Mouse (Mus musculus): ENCODE results near the gene Plcg1.

Plcg1 gene

DNA sequence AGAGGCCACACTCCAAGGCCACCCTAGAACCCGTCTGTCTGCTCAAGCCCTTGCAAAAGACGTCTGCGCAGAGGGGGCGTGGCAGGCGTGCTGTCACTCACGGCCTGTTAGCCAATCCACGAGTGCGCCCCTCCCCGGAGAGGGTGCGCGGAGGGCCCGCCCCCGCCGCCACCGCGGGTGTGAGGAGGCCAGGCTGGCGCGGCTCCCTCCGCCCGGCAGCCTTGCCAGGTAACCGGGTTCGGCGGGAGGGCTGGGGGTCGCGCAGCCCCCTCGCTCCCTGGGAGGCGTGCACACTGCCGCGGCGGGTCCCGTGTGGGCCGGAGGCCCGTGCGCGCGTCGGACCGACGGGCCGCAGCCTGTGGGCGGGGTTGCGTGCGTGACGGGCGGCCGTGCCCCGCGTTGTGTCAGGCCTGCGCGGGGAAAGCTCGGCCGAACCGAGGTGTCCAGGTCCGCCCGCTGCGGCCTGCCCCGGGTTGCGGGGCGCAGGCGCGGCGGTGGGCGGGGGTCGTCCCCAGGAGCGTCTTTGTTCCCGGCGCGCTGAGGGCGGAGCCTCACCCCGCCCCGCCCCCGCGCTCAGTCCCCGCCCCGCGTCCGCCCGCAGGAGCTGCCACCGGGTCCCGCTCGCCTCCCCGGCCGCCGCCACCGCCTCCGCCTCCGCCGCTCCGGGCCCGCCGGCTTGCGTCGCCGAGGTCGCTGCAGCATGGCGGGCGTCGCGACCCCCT, at the start of gene Plcg1:
Plcg1 (plus strand) TSS at position 184 of the 722 bp plus-strand sequence.
- peak; percentile 98 for DNase-seq

DNA sequence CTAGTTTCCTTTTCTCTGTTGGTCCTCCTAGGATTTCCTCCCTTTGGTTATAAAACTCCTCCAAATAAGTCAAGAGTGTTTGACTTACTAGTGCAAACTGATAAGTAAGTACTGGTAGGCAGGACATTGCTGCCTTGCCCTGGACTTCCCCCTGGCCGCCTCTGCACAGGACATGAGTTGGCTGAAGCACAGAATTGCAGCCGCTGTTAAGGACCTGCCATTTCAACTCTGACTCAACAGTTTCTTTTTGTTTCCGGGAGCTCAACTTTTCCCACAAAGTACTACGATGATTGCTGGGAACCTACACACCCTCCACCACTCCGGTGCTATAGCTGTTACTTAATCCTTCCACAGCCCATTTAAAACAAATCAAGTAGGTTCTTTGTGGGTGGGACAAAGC, 30.8 kb upstream of the Plcg1 start:
- DNase-seq = peak; percentile 56

DNA sequence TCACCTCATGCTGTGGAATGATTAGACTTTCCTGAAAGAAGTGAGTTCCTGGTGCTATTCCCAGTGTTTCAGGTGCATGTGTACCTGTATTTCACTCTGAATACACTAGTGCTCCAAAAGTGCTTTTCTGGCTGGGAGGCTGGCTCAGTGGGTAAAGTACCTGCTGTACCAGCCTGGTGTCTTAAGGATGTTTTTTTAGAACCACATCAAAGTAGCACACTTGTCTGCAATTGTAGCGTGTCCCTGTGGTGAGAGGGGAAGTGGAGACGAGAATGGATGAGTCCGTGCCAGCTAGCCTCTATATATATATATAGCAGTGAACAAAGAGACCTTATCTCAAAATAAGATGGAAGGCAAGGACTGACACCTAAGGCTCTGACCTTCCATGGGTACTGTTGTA, 29.5 kb upstream of the Plcg1 start:
- no peak for DNase-seq

DNA sequence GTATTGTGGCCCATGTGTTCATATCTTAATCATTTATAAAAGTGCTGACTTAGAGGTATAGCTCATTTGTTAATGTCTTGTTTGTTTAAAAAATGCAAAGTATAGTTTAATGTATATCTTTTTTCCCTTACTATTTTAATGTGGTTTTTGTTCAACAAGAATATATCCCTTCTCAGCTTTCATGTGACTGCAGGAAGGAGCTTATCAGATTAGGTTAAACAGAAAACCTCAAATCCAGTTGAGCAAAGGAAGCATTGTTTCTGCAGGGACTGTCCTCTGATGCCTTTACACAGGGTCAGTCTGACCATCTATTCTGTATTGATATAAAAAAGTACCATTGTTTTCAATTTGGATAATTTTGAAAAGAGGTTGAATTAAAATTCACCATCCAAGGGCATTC, 28.3 kb upstream of the Plcg1 start:
- no peak for DNase-seq

- DNase-seq = no peak
These were observed 23.4 kb upstream of the Plcg1 start for GRCm38 (mm10) chr2:160707673-160708072.

GRCm38 (mm10) chr2:160715463-160716030, 15.6 kb upstream of the Plcg1 start:
- DNase-seq = no peak

DNA sequence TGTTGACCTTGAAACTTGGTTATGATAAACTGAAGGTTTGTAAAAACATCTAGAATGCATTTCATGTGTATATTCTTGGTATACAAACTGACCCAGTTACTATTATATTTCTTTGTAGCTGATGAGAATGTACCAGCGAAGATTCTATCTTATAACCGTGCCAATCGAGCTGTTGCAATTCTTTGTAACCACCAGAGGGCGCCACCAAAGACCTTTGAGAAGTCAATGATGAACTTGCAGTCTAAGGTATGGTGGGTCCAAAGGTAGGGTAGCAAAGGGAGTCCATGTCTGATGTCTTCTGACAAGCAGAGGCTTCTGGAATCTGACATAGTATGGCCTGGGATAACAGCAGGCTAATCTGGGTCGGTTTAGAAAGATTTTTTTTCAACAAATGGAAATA, 13.8 kb upstream of the Plcg1 start:
- DNase-seq = peak; percentile 68

DNA sequence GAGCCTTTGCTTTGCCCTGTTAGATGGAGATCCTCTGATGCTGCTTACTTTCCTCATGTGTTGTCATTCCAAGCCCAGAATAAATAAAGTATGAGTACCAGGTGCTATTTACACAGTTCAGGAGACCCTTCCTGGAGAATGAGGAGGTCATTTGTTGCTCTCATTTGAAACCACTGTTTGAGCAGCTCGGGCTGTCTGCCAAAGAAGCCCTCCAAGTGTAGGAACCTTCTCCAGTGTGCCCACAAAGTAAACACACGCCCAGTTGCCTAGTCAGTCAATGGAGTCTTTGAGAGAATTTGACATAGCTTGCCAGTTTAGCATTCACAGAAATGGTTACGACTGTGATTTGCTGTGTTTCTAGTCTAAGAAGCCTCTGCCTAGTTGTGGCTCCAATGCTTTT, 12.3 kb upstream of the Plcg1 start:
- DNase-seq = no peak

DNA sequence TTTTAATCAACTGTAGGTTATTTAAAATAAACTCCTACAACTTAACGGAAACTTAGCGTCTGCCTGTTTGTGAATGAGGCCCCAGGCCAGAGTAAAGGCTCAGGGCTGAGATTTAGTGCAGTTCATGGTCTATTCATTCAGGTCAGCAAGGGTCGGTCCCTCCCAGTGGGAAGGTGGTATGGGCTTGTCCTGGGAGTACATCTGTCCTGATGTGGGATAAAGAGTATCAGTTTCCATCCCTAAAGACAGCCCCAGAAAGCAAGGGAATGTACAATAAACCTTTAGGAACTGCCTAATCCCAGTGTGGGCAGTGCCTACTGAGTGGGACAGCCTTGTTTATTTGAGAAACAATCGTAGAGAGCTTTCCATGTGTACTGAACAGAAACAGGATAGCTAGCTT, 8.4 kb upstream of the Plcg1 start:
- DNase-seq = no peak

GRCm38 (mm10) chr2:160723613-160724375, 7.3 kb upstream of the Plcg1 start:
- DNase-seq = no peak

GRCm38 (mm10) chr2:160724536-160724935, 6.6 kb upstream of the Plcg1 start:
- DNase-seq = no peak

- no peak for DNase-seq
These were observed 4.9 kb upstream of the Plcg1 start for GRCm38 (mm10) chr2:160725877-160726864.

DNA sequence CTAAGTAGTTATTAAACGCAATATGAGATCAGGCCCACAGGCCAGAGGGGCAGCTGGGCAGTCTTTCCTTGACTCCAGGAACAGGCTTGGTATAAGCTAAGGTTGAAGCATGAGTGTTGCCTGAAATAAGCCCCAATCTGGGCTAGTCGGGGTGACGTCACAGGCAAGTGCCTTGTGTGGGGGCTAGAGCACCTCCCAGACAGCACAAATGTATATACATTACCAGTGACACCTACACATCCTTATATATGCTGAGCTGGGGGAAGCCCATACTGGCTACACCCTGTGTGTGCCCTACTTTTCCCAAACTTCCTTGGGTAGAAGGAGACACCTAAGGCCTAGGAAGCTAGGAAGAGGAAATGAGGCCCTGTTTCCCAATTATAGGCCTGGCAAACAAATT, 2.1 kb upstream of the Plcg1 start:
- no peak for DNase-seq

- no peak for DNase-seq
These were observed 1.7 kb upstream of the Plcg1 start for GRCm38 (mm10) chr2:160729436-160729835.

DNA sequence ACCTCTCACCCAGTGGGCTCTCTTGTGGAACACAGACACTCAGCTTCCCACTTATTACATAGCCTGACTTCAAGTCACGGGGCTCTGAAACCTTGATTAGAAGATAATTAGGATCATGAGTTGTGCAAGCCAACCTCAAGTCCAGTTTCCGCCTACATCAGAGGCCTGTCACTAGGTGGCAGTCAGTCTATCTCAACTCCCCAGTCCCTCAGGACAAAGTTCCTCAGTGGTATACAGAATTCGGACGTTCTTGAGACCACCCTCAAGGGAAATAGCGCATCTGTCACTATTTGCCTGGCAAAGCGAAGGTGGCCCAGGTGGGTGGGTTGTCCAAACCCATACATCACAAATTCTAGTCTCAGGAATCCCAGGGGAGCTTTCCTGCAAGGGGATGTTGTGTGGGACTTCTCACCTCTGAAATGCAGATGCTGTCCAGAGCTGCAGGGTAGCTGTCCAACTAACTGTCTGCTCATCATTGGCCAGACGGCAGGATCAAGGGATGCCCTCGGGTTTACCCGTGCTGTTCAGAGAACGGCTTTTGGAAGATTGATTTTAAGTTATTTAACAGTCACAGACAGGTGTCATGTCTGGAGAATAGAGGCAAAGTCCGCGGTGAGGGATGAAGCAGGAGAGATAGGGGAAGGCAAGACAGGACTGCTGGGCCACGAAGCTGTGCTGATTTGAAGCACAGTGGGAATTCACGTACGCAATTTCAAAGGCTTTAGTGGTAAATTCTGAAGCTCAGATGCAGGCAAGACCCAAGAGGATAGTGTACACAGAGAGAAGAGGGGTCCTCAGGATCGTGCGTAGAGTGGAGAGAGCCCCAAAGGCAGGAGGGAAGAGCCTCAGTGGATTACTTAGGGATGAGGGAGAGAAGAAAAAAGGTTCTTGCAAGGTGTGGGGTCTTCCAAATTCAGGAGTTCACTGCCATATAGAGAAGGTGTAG, 976 bp upstream of the Plcg1 start:
- peak; percentile 56 for DNase-seq

DNA sequence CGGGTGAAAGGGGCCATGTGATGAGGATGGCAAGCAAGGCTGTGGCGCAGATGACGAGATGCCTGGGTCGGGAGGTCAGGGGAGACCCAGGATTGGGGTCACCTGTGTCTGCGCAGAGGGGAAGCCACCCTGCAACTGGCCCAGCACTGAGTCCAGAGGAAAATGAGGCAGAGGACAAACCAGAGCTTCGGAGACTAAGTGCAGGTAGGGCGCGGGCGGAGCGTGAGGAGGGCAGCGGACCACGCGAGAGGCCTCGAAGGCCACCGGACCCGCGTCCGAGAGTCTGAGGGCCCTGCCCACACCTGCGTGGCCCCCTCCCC, 343 bp upstream of the Plcg1 start:
- DNase-seq = no peak

GRCm38 (mm10) chr2:160731839-160732261, 750 bp downstream of the Plcg1 start:
- DNase-seq = peak; percentile 87

DNA sequence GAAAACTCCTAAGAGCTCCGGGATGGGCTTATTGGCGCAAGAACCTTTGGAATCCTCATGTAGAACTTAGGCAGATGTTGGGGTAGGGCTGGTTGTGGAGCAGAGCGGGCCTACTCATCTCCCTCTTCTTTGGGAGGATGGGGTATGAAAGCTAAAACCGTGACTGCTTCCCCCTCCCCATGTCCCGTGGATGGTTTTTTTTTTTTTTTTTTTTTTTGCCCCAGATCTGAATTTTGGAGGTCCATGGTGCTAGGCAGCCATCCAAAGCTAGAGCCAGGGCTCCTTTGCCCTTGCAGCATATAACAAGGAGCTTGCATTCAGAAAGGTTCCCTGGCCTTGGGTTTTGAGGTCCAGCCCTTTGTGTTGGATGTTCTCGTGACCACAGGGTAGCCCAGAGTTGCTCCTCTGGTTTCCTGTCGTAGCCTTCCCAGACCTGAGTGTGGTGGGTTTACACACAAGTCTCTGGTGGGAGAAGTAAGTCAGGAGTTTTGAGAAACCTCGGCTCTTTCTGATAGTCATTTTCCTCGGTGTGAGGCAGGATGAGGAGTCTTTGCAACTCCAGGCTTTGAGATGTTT, 1.4 kb downstream of the Plcg1 start:
- no peak for DNase-seq

GRCm38 (mm10) chr2:160733131-160733531, 2.0 kb downstream of the Plcg1 start:
- DNase-seq = no peak

- no peak for DNase-seq
These were observed 3.2 kb downstream of the Plcg1 start for GRCm38 (mm10) chr2:160734331-160734730.

GRCm38 (mm10) chr2:160735706-160736310, 4.7 kb downstream of the Plcg1 start:
- DNase-seq = no peak
